Mouse (Mus musculus) cerebellum, adult 2 months (tissue): Measurements from ENCODE around the gene Atp1b2.

Source experiments
- CTCF ChIP-seq: fragments of 200-500 bp; IDR thresholded peaks from 2 replicates; pipeline ENCODE4 v1.5.1; 2011; ENCODE audit warnings: low read depth, mild to moderate bottlenecking, control low read depth, low read length, moderate library complexity, borderline replicate concordance; ENCODE audit not compliant: insufficient read depth
- POLR2A ChIP-seq: fragments of 200-500 bp; IDR thresholded peaks from 2 replicates; pipeline ENCODE4 v1.6.1; 2011; ENCODE audit warnings: low read length, control low read depth, borderline replicate concordance; ENCODE audit not compliant: insufficient read depth

- TF ChIP-seq CTCF (no peak), POLR2A (no peak)
Measured at GRCm38 (mm10) chr11:69582230-69582805, 23.4 kb downstream of the Atp1b2 start.
